Comparison of ENCODE assay signal across 10 mouse cellular contexts in the genomic region with DNA sequence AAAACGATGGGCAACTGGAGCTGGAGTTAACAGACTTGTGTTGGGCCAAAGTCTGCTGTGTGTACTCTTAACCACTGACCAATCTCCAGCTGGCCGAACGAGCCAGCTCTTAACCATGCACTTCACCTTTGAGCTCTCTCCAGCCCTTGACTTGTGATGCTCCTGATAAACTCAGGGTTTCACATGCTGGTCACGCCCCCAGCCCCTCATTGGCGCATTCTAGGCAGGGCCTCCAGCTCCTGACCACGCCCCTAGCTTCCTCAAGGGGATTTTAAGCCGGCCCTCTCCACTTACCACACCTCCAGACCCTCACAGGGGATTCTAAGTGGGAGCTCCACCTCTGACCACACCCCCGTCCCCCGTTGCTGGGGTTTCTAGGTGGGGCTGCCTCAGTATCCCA. TPM values are rescaled to one million over a fixed set of nuclear protein-coding genes. Genes with fewer than 3 reads are reported as not detected.
DNase-seq lines count a peak whose midpoint lies in the region; ATAC-seq and TF ChIP-seq lines count a peak whose summit lies in the region.
"Had no signal": no experiment of that assay in that cellular context is flagged by ENCODE, and none has a peak within 500 bp of the region (broad histone marks: within the 10 kb centered on the region; RNA-seq: fewer than 3 reads in every experiment).

No protein-coding gene starts in this region.

- no peak overlapping the region for H3K4me2 ChIP-seq in embryonic facial prominence, embryonic 14.5 days (ENCODE audit: low read depth, low read length)
- H3K4me2 ChIP-seq in midbrain, embryonic 12.5 days (replicated peaks) = no peak overlapping the region
- H3K4me2 ChIP-seq: heart, embryonic 15.5 days had no signal

- peak overlapping the region; percentile 5 for H3K4me3 ChIP-seq in erythroblast, embryonic 14.5 days (replicated peaks)
- H3K4me3 ChIP-seq in embryonic facial prominence, embryonic 14.5 days (ENCODE audit: low read depth, low read length) = no peak overlapping the region
- H3K4me3 ChIP-seq in midbrain, embryonic 12.5 days = no peak overlapping the region
- H3K4me3 ChIP-seq in layer of hippocampus, adult 2 months = no peak overlapping the region
- H3K4me3 ChIP-seq: heart, embryonic 15.5 days had no signal

- TF ChIP-seq CTCF in layer of hippocampus, adult 2 months (conservative IDR thresholded peaks at IDR 0.05) = no peak

- DNase-seq in ES-CJ7 (ENCODE audit: low read depth, low spot score) = peak; percentile 93
- DNase-seq in embryonic facial prominence, embryonic 14.5 days (ENCODE audit: low spot score) = peak; percentile 84
- DNase-seq in kidney, postnatal 36 days = peak; percentile 88 to 93
- no peak for DNase-seq in layer of hippocampus, adult 2 months (ENCODE audit: low spot score in 2 of 2)
- no peak for DNase-seq in cerebellum, adult 18-20 months

- ATAC-seq in erythroblast, adult 5-6 weeks (replicated peaks; ENCODE audit: low FRiP score, poor library complexity, severe bottlenecking) = no peak
- no peak for ATAC-seq in embryonic facial prominence, embryonic 14.5 days (ENCODE audit: low read depth)
- no peak for ATAC-seq in midbrain, embryonic 12.5 days (ENCODE audit: low FRiP score, low read depth)

- peaks cover 37% of the 10 kb centered on the region for H3K27me3 ChIP-seq in erythroblast, embryonic 14.5 days (ENCODE audit: control insufficient read depth)
- H3K27me3 ChIP-seq in embryonic facial prominence, embryonic 14.5 days (replicated peaks; ENCODE audit: control insufficient read depth, insufficient read depth, low read length) = peaks cover 21% of the 10 kb centered on the region
- H3K27me3 ChIP-seq in midbrain, embryonic 12.5 days = peaks cover 31% of the 10 kb centered on the region

- 2% methylated on average over 9 of the region's 9 CpGs for WGBS in embryonic facial prominence, embryonic 14.5 days
- 3% methylated on average over 9 of the region's 9 CpGs for WGBS in midbrain, embryonic 12.5 days

- no peak overlapping the region for H3K27ac ChIP-seq in embryonic facial prominence, embryonic 14.5 days (replicated peaks; ENCODE audit: low read depth, low read length)
- H3K27ac ChIP-seq in midbrain, embryonic 12.5 days (replicated peaks) = peak overlapping the region; percentile 16
- no peak overlapping the region for H3K27ac ChIP-seq in layer of hippocampus, adult 2 months
- H3K27ac ChIP-seq: heart, embryonic 15.5 days had no signal

- H3K9ac ChIP-seq in embryonic facial prominence, embryonic 14.5 days (ENCODE audit: low read depth, low read length) = no peak overlapping the region
- no peak overlapping the region for H3K9ac ChIP-seq in midbrain, embryonic 12.5 days (replicated peaks)
- H3K9ac ChIP-seq: heart, embryonic 15.5 days had no signal

- H3K4me1 ChIP-seq in erythroblast, embryonic 14.5 days (ENCODE audit: control insufficient read depth) = peaks cover 62% of the 10 kb centered on the region
- H3K4me1 ChIP-seq in embryonic facial prominence, embryonic 14.5 days (ENCODE audit: control insufficient read depth, insufficient read depth, low read length) = peaks cover 7% of the 10 kb centered on the region; the same call in 1 of the 2 replicates
- peaks cover 45% of the 10 kb centered on the region for H3K4me1 ChIP-seq in midbrain, embryonic 12.5 days

- H3K9me3 ChIP-seq in erythroblast, embryonic 14.5 days (ENCODE audit: control insufficient read depth, low read length) = peaks cover 18% of the 10 kb centered on the region
- peaks cover 7% of the 10 kb centered on the region; the same call in 1 of the 2 replicates for H3K9me3 ChIP-seq in embryonic facial prominence, embryonic 14.5 days (ENCODE audit: control insufficient read depth, low read length)
- H3K9me3 ChIP-seq in midbrain, embryonic 12.5 days = no peaks in the 10 kb centered on the region
- H3K9me3 ChIP-seq: heart, embryonic 15.5 days had no signal

- peaks cover 47% of the 10 kb centered on the region for H3K36me3 ChIP-seq in erythroblast, embryonic 14.5 days (ENCODE audit: control insufficient read depth)
- peaks cover 23% of the 10 kb centered on the region for H3K36me3 ChIP-seq in embryonic facial prominence, embryonic 14.5 days (ENCODE audit: control insufficient read depth, insufficient read depth, low read length)
- peaks cover 24% of the 10 kb centered on the region for H3K36me3 ChIP-seq in midbrain, embryonic 12.5 days

RNA-seq across cellular contexts. Expression of a gene that starts 4.7 kb away (rescaled TPM):
- polyA plus RNA-seq in erythroblast, embryonic 14.5 days (2012) = 1,446 and 1,486 TPM in 2 replicates
- total RNA-seq in erythroblast, adult 5-6 weeks (2015; ENCODE audit: low replicate concordance) = 1,067 and 1,159 TPM in 2 replicates
- 242 and 348 TPM in 2 replicates for total RNA-seq in erythroblast, adult 5-6 weeks (2017; ENCODE audit: low replicate concordance)
- polyA plus RNA-seq in embryonic facial prominence, embryonic 14.5 days (2014; fragmentation: Nextera tagmentation; extraction: Ambion mirVana) = 1,606 and 1,697 TPM in 2 replicates
- 1,390 and 1,564 TPM in 2 replicates for polyA plus RNA-seq in midbrain, embryonic 12.5 days (2016; fragmentation: Nextera tagmentation; extraction: Ambion mirVana)
- 100 to 1,000 TPM; 478 to 493 TPM for total RNA-seq in layer of hippocampus, adult 2 months (2021)

RNA-seq across cellular contexts. Expression of a gene that starts 12.7 kb away (rescaled TPM):
- polyA plus RNA-seq in erythroblast, embryonic 14.5 days (2012) = not detected in 2 replicates
- total RNA-seq in erythroblast, adult 5-6 weeks (2015; ENCODE audit: low replicate concordance) = not detected in 2 replicates
- total RNA-seq in erythroblast, adult 5-6 weeks (2017; ENCODE audit: low replicate concordance) = not detected in 2 replicates
- polyA plus RNA-seq in embryonic facial prominence, embryonic 14.5 days (2014; fragmentation: Nextera tagmentation; extraction: Ambion mirVana) = 1.2 and 1.3 TPM in 2 replicates
- 0.77 and 1.0 TPM in 2 replicates for polyA plus RNA-seq in midbrain, embryonic 12.5 days (2016; fragmentation: Nextera tagmentation; extraction: Ambion mirVana)
- total RNA-seq in layer of hippocampus, adult 2 months (2021) = 10 to 100 TPM; 49.4 to 54.3 TPM

RNA-seq across cellular contexts. Expression of a gene that starts 17.8 kb away (rescaled TPM):
- polyA plus RNA-seq in erythroblast, embryonic 14.5 days (2012) = not detected in 2 replicates
- not detected in 2 replicates for total RNA-seq in erythroblast, adult 5-6 weeks (2015; ENCODE audit: low replicate concordance)
- total RNA-seq in erythroblast, adult 5-6 weeks (2017; ENCODE audit: low replicate concordance) = not detected in 2 replicates
- polyA plus RNA-seq in embryonic facial prominence, embryonic 14.5 days (2014; fragmentation: Nextera tagmentation; extraction: Ambion mirVana) = 13.0 and 20.3 TPM in 2 replicates
- 0.38 and 0.50 TPM in 2 replicates for polyA plus RNA-seq in midbrain, embryonic 12.5 days (2016; fragmentation: Nextera tagmentation; extraction: Ambion mirVana)
- total RNA-seq in layer of hippocampus, adult 2 months (2021) = 1 to 10 TPM; 1.9 to 2.5 TPM
- polyA plus RNA-seq: spleen, adult 2 months had no signal

RNA-seq across cellular contexts. Expression of a gene that starts 23.9 kb away (rescaled TPM):
- 17.4 and 20.7 TPM in 2 replicates for polyA plus RNA-seq in erythroblast, embryonic 14.5 days (2012)
- 27.8 and 33.2 TPM in 2 replicates for total RNA-seq in erythroblast, adult 5-6 weeks (2015; ENCODE audit: low replicate concordance)
- 59.8 and 67.9 TPM in 2 replicates for total RNA-seq in erythroblast, adult 5-6 weeks (2017; ENCODE audit: low replicate concordance)
- 303 and 331 TPM in 2 replicates for polyA plus RNA-seq in embryonic facial prominence, embryonic 14.5 days (2014; fragmentation: Nextera tagmentation; extraction: Ambion mirVana)
- 250 and 263 TPM in 2 replicates for polyA plus RNA-seq in midbrain, embryonic 12.5 days (2016; fragmentation: Nextera tagmentation; extraction: Ambion mirVana)
- total RNA-seq in layer of hippocampus, adult 2 months (2021) = 10 to 100 TPM; 51.6 to 53.3 TPM

RNA-seq across cellular contexts. Expression of a gene that starts 23.9 kb away (rescaled TPM):
- 56.0 and 60.5 TPM in 2 replicates for polyA plus RNA-seq in erythroblast, embryonic 14.5 days (2012)
- total RNA-seq in erythroblast, adult 5-6 weeks (2015; ENCODE audit: low replicate concordance) = 225 and 274 TPM in 2 replicates
- 343 and 430 TPM in 2 replicates for total RNA-seq in erythroblast, adult 5-6 weeks (2017; ENCODE audit: low replicate concordance)
- polyA plus RNA-seq in embryonic facial prominence, embryonic 14.5 days (2014; fragmentation: Nextera tagmentation; extraction: Ambion mirVana) = 37.6 and 40.8 TPM in 2 replicates
- polyA plus RNA-seq in midbrain, embryonic 12.5 days (2016; fragmentation: Nextera tagmentation; extraction: Ambion mirVana) = 44.6 and 47.1 TPM in 2 replicates
- total RNA-seq in layer of hippocampus, adult 2 months (2021) = 10 to 100 TPM; 61.2 to 63.2 TPM

Comparison
In these comparisons a context has a peak if more than half of its experiments do, and no peak if none do; other contexts are left out.
1. DNase-seq: peak in ES-CJ7 (single experiment), embryonic facial prominence, embryonic 14.5 days (single experiment) and kidney, postnatal 36 days (2 of 2); none in layer of hippocampus, adult 2 months (0 of 2) and cerebellum, adult 18-20 months (0 of 2).